Mouse (Mus musculus) lung, postnatal 4 days (tissue): ENCODE measurements at regions not wholly inside any gene's neighbourhood (a gene's known extent, or its start where the extent isn't known, plus 50 kb on each side); places are given as distances from the start of the nearest gene placed in this dataset.
A peak's percentile ranks its signal among the peaks of the same experiment; 100 is the strongest.
"Not testable (repeated sequence)": the region's sequence is repeated elsewhere in the genome, so short reads cannot be mapped to it uniquely, and the experiment has no call there.

Experiments used
- DNase-seq, 2 experiments: peaks; one replicate each; pipeline ENCODE4 v3.0.0; 2021

DNA sequence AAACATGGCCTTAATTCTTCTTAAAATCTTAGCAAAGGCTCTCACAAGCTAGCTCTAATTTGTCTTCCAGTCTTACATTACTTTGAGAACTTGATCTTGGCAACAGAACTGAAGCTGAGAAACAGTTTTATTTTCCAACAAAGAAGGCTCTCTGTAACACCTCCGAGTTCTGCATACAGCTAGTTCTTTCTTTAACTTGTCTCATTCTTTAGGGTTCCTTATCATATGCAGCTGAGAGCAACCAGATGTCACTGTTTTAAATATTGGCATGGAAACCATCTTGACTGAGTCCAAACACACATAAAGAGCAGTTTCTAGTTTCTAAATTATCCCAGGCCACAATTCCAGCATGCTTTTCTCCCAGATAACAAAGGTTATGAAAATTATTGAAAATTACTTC lies 969.9 kb downstream of the Diaph3 start:
- DNase-seq: no peak

DNA sequence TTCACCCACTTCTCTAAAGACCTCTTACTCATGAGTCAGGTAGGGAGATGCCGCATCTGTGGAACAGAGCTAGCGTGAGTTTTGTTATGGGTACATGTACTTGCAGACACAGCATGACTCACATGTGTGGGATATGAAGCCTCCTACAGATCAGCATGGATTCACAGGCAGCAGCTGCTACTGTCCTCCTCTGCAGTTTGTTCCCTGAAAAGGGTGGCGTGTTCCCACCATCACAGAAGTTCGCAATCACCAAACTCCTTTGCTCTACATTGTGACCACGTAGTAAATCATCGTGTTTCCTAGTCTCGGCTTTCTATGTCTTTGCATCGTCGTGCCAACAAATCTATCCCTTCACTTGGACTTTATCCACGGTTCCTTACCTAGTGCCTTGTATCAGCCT lies 981.9 kb downstream of the Diaph3 start:
- no peak for DNase-seq

DNA sequence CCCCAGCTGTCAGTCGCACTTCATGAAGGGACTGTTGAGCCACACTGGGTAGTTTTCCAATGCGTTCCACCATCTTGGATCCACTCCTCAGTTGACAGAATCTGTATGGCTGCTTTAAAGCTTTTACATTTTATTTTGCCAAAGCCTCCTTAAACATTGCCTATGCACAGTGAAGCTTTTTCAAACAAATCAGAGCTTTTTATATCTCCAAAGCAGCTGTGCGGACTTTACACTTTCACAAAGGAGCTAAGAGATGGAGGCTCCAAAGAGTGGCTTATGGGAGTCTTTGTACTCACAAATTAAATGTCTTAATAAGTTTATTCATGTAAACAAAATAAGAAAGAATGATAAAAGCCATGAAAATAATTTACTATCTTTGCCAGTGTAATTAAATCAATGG lies 986.3 kb downstream of the Diaph3 start:
- DNase-seq: no peak

DNA sequence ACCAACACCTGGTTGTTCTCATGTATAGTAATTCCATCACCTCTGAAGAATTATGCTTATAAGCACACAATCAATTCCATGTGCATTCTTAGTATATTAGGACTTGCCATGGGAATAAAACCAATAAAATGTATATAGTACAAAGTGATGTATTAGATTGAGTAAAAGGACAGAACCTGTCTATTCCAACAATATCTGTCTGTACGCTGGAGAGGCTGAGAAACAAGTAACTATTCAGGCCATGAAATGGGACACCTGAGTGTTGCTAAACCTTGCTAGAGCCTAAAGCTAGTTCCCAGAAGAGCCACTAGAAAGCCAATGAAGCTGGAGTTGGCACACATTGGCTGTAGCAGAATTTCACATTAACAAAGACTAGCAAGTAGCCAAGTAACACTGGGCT lies 989.8 kb downstream of the Diaph3 start:
- DNase-seq: no peak

- DNase-seq: no peak
Measured at GRCm38 (mm10) chr14:86150329-86150866, 990.6 kb downstream of the Diaph3 start.

DNA sequence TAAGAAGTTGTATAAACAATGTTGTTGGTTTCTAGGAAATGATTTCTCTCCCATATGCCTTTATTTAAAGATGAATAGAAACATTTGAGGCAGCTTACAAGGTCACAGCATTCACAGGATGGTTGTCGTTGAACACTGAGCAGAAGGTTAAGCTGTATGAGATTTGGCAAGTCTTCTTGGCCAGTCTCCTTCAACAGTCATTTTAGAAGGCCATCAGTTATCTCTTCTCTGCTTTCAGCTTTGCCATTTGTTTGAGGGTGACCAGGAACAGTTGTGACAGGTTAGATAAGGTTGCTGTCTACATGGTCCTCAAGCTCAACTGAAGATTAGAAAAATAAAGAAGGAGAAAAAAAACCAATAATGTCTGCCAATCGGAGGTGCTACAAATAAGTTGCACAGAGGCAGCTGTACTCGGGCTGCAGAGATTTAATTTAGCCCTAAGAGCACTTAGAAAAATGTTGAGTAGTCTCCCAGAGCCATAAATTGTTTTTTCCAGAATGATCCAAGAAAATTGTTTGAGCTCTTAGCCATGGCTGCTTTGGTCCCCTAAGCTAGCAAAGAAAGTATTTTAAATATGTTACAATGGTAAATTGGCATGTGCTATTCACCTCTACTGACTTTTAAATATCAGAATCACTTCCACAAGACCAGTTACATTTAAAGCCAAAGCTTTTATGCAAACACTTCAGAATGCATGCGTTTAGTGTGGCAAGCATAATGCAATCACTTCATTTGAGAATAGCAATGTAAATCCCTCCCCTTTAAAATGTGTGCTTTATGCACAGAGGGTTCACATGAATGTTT lies 1025.6 kb downstream of the Diaph3 start:
- no peak for DNase-seq

GRCm38 (mm10) chr14:86101497-86101896 lies 1039.5 kb downstream of the Diaph3 start:
- no peak for DNase-seq

DNA sequence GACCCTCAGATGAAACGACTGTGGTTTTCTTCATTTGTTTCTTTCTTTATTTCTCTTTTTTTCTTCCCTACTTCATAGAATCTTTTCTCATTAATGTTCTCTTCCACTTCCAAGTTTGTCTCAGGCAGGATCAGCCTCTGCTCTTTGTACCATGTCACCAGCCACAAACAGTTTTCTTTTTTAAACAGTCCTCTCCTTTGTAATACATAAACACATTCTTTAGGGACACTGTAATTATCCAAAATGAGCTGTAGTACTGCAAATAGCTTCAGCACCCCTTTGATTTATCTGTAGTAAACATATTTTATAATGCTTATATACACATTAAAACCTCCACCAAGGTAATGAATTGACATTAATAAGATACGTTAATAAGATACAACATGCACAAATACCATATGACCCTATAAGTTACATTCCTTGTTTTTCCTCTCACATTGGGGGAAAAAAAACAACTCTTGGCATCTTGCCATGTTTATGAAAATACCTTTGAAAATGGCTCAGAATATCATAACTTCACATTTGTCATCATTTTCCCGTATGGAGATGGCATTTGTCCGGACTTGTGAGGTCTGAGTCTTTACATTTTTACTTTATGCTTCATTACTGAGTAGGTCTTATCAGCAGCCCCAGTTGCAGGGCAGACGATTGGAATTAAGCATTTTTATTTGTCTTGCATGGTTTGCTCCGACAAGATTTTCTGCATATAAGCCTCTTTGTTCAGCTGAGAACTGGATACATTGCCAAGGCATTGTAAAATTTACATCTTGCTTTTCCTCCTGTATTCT lies 1070.5 kb downstream of the Diaph3 start:
- no peak for DNase-seq

DNA sequence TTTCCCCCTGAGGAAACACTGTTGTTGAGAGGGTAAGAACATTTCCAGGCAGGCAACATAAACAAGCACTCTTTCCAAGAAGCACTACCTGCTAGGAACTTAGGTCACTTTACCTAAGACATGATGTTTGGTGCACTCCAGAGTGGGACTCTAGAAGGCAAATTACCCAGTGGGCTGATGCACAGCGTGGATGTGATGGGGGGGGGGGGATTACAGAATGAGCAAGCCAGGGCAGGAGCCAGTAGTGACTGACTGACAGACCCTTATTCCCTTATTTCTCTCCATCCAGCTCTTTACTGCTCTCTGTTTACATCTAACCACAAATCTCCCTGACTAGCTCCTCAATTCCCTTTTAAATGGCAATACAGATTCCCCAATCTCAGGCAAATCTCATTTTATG lies 1071.7 kb downstream of the Diaph3 start:
- DNase-seq: no peak

DNA sequence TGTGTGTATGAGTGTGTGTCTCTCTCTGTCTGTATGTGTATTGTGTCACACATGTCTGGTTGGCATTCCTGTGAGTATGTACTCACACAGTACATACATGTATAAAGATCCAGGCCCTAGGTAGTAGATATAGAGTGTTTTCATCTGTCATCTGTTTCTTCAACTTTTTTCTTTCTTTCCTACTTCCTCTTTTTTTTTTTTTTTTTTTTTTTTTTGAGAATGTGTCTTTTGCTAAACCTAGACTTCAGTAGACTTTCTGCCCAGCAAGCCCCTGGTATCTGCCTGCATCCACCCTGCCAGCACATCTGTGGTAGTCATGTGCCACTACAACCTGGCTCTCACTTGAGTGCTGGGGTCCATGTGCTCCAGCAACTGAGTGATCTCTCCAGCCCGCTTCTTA lies 1073.3 kb downstream of the Diaph3 start:
- DNase-seq: no peak

DNA sequence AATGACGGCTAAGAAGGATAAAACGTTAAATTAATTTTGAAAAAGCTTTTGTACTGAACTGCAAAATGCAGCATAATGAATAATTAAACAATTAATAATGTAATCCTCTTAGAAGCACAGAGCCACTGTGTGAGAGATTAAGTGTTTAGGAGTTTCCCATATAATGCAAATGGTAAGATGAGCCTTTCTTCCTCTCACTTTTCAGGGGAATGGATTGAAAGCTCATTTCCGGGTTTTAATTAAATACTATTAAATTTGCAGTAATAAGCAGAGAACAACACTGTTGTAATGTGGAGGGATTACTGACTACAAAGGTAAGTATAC lies 1077.5 kb downstream of the Diaph3 start:
- DNase-seq: no peak

DNA sequence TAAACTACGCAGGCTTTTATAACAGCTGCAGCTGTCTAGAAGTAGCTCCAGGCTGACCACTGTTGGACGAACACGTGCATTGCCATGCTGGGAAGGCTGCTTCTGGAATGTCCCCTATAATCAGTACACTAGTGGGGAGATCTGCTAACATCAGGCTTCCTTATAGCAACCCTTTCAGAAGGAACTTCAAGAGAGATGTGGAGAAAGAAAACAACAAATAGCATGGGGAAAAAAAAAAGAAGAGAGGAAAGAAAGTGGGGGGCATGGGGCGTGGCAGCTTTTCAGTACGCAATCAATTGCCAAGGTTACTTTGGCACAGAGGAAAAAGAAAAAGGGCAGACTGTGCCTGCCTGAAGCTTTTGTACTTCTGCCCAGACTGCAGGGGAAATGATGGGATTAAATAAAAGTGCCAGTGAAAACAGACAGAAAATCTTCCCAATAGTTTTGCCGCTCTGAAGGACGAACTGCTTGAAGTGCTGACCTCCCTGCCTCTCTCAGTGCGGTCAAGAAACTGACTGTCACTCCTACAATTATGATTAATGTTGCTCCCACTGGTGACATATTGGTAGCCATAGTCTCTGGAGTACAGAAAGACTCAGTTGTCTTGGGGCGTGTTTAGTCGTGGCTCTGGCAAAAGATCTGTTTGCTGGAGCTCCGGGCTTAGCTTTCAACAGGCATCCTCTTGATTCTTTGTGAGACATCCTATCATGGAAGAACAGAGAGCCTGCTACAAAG lies 1078.0 kb downstream of the Diaph3 start:
- DNase-seq: peak; percentile 28

GRCm38 (mm10) chr14:86056991-86057390 lies 1084.0 kb downstream of the Diaph3 start:
- no peak for DNase-seq

DNA sequence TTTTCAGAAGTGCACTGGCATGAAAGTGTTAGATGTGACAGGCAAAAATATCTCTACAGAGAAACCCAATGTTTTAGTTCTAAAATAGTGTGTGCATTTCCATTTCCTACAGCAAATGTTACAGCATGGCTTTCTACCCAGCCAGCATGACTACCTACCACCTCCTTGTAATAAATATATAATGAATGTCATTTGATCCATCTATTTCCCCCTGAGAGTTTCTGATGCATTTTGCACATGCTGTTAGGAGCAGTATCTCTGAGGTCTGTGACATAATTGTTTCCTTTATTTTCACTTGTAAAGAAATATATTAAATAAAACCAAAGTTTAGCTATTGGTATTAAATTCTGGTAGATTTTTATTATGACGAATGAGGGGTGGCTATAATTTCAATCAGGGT lies 1086.4 kb downstream of the Diaph3 start:
- no peak for DNase-seq

DNA sequence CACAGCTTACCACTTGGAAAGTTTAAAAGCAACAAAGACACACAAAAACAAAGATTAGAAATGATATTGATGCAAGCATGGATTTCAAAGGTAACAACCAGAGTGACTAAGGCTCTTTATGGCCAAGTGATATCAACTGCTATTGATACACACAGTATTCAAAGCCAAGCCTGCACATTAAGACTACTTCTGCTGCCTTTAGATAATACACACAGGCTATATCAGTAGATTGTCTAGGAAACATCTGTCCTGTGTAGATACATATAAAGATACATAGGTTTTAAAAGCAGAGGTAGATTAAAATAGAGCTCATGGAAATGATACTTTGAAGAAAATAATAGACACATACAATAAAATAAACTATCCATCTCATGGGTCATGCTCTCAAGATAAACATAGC lies 1111.6 kb downstream of the Diaph3 start:
- no peak for DNase-seq

DNA sequence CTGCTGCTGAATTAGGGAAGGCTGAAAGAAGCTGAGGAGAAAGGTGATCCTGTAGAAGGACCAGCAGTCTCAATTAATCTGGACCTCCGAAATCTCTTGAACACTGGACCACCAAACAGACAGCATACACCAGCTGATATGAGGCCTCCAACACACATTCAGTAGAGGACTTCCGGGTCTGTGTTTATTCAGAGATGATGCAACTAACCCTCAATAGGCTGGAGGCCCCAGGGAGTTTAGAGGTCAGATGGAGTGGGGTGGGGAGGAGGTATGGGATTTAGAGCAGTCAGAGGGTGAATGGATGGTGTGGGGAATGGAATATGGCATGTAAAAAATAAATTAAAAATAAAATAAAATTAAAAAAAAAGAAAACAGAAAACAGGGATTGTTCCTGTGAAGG lies 1123.4 kb downstream of the Diaph3 start:
- not testable (repeated sequence) for DNase-seq
